Mouse (Mus musculus): ENCODE data around the gene Scn2a. TPM values are rescaled to one million over a fixed set of nuclear protein-coding genes. Genes with fewer than 3 reads are reported as not detected.
A peak's percentile ranks its signal among the peaks of the same experiment; 100 is the strongest.

The Scn2a gene
- total and polyA plus RNA-seq, 3 experiments, result 0.59 to 4.8 (median 2.3) TPM

- dilution Hi-C loops (cut with MboI; ENCODE audit: extremely low pct_ligation_motif_present, extremely low pct_unique_long_range_greater_than_20kb, low sequenced_read_pairs) (no loop called here), in situ Hi-C loops (cut with MboI; ENCODE audit: low pct_ligation_motif_present, low pct_unique_long_range_greater_than_20kb, low sequenced_read_pairs) (no loop called here)
- Histone ChIP-seq H3K9me3 (replicated peaks; ENCODE audit: low read length) (no peaks in the 10 kb centered on the region), H3K27me3 (replicated peaks) (no peaks in the 10 kb centered on the region), H3K4me1 (ENCODE audit: control insufficient read depth in 1 of 2, insufficient read depth in 2 of 2) (peaks cover 2 to 18% of the 10 kb centered on the region in 2 experiments; a peak in 3 of 4 replicates), H3K4me2 (ENCODE audit: insufficient read depth, low read depth, poor library complexity, severe bottlenecking) (peak overlapping the region; percentile 62), H3K27ac (ENCODE audit: insufficient read depth, low read depth) (no peak overlapping the region), H3K36me3 (replicated peaks in 1 of 2; ENCODE audit: control insufficient read depth in 1 of 2, insufficient read depth in 1 of 2, low read length in 1 of 2) (no peaks in the 10 kb centered on the region), H3K9ac (ENCODE audit: insufficient read depth, low read depth) (no peak overlapping the region), H3K79me2 (replicated peaks; ENCODE audit: control insufficient read depth, extremely low read depth, insufficient read depth, poor library complexity, severe bottlenecking) (no peaks in the 10 kb centered on the region), H3K4me3 (replicated peaks in 1 of 3; ENCODE audit: low read depth in 2 of 3, low read length in 2 of 3, poor library complexity in 1 of 3) (peak overlapping the region; percentile 45 to 56 (median 49))
- no peak for TF ChIP-seq GABPA (IDR thresholded peaks at IDR 0.05; ENCODE audit: insufficient replicate concordance, low read depth, low read length)
- no peak for TF ChIP-seq TBP (conservative IDR thresholded peaks at IDR 0.05; ENCODE audit: low read depth, low read length)
- no peak for TF ChIP-seq E2F4 (IDR thresholded peaks at IDR 0.05; ENCODE audit: insufficient replicate concordance, low read depth, low read length)
- TF ChIP-seq SIN3A (IDR thresholded peaks at IDR 0.05; ENCODE audit: low read length), result no peak
- TF ChIP-seq JUN (IDR thresholded peaks at IDR 0.05; ENCODE audit: insufficient read depth, low read depth, low read length), result no peak
- TF ChIP-seq MAFK (IDR thresholded peaks at IDR 0.05; ENCODE audit: insufficient replicate concordance, low read length), result no peak
- peak; percentile 26; the same call in 1 of the 2 replicates for TF ChIP-seq SMC3 (IDR thresholded peaks at IDR 0.05; ENCODE audit: low read depth, low read length)
- no peak for TF ChIP-seq MYC (IDR thresholded peaks at IDR 0.05; ENCODE audit: low read depth, low read length)
- no peak for TF ChIP-seq USF2 (conservative IDR thresholded peaks at IDR 0.05; ENCODE audit: low read depth, low read length)
- TF ChIP-seq HCFC1 (IDR thresholded peaks at IDR 0.05; ENCODE audit: low read depth, low read length), result peak; percentile 92
- no peak for TF ChIP-seq MAX (IDR thresholded peaks at IDR 0.05; ENCODE audit: low read length)
- TF ChIP-seq USF1 (IDR thresholded peaks at IDR 0.05; ENCODE audit: low read depth, low read length), result no peak
- no peak for TF ChIP-seq CHD2 (IDR thresholded peaks at IDR 0.05; ENCODE audit: low read length)
- TF ChIP-seq RAD21 (IDR thresholded peaks at IDR 0.05; ENCODE audit: low read depth, low read length), result peak; percentile 21
- no peak for TF ChIP-seq CHD1 (IDR thresholded peaks at IDR 0.05; ENCODE audit: low read depth, low read length)
- TF ChIP-seq MAZ (IDR thresholded peaks at IDR 0.05; ENCODE audit: low read depth, low read length), result no peak
- TF ChIP-seq KAT2A (IDR thresholded peaks at IDR 0.05; ENCODE audit: insufficient replicate concordance, low read length), result 0 out of 2 replicates have a peak, but pooled peaks have one; percentile 51
- TF ChIP-seq ELF1 (IDR thresholded peaks at IDR 0.05; ENCODE audit: low read depth, low read length), result peak; percentile 70
- no peak for TF ChIP-seq IRF4 (IDR thresholded peaks at IDR 0.05; ENCODE audit: low read depth, low read length)
- TF ChIP-seq CTCF (conservative IDR thresholded peaks at IDR 0.05 in 1 of 2, IDR thresholded peaks at IDR 0.05 in 1 of 2; ENCODE audit: low read depth in 2 of 2, low read length in 2 of 2), result peak; percentile 31 to 71; a peak in 3 of 4 replicates
- no peak for TF ChIP-seq EP300 (IDR thresholded peaks at IDR 0.05; ENCODE audit: low read length)
- no peak for TF ChIP-seq MXI1 (IDR thresholded peaks at IDR 0.05; ENCODE audit: low read depth, low read length)
- TF ChIP-seq ETS1 (conservative IDR thresholded peaks at IDR 0.05; ENCODE audit: low read depth, low read length), result no peak
- peak; percentile 98 for TF ChIP-seq ZNF384 (IDR thresholded peaks at IDR 0.05; ENCODE audit: low read depth, low read length)
- peak; percentile 91 for DNase-seq (ENCODE audit: extremely low read depth)
Observed at GRCm38 (mm10) chr2:65668437-65669135, 48.0 kb downstream of the Scn2a start.
